Mouse (Mus musculus) hindbrain, embryonic 13.5 days (tissue): ENCODE results near the gene Vmn1r135. TPM values are rescaled to one million over a fixed set of nuclear protein-coding genes. Genes with fewer than 3 reads are reported as not detected.
"Not testable (repeated sequence)": the region's sequence is repeated elsewhere in the genome, so short reads cannot be mapped to it uniquely, and the experiment has no call there.

Source experiments
- ATAC-seq: fragments of 200-750 bp; cut with Nextera tagmentation; 2 replicates; pipeline ENCODE4 v1.8.0; 2017; ENCODE audit warnings: moderate TSS enrichment; ENCODE audit not compliant: low FRiP score
- H3K27ac ChIP-seq: fragments of 300-500 bp; sonication (generic); 2 replicates; pipeline ENCODE4 v1.5.1; 2015; ENCODE audit warnings: inconsistent platforms, mild to moderate bottlenecking, moderate library complexity
- H3K27me3 ChIP-seq: fragments of 300-500 bp; sonication (generic); 2 replicates; pipeline ENCODE4 v1.6.1; 2015; ENCODE audit warnings: mild to moderate bottlenecking, inconsistent platforms
- H3K36me3 ChIP-seq: fragments of 300-500 bp; sonication (generic); 2 replicates; pipeline ENCODE4 v1.6.1; 2015; ENCODE audit warnings: mild to moderate bottlenecking, inconsistent platforms
- H3K4me1 ChIP-seq: fragments of 300-500 bp; sonication (generic); replicated peaks from 2 replicates; pipeline ENCODE4 v1.6.1; 2015; ENCODE audit warnings: inconsistent platforms
- H3K4me2 ChIP-seq: fragments of 300-500 bp; sonication (generic); 2 replicates; pipeline ENCODE4 v1.6.1; 2015; ENCODE audit warnings: inconsistent platforms, mild to moderate bottlenecking, moderate library complexity
- H3K4me3 ChIP-seq: fragments of 300-500 bp; sonication (generic); 2 replicates; pipeline ENCODE4 v1.5.1; 2015; ENCODE audit warnings: mild to moderate bottlenecking, inconsistent platforms
- H3K9ac ChIP-seq: fragments of 300-500 bp; sonication (generic); 2 replicates; pipeline ENCODE4 v1.6.1; 2015; ENCODE audit warnings: mild to moderate bottlenecking, inconsistent platforms
- H3K9me3 ChIP-seq: fragments of 300-500 bp; sonication (generic); 2 replicates; pipeline ENCODE4 v1.6.1; 2016; ENCODE audit warnings: inconsistent platforms
- WGBS: fragments of 180-500 bp; shearing (Covaris S2); methylation state at CpG from one replicate; pipeline ENCODE4 v1.1.7; 2015; 5-methylcytosine and 5-hydroxymethylcytosine counted together
- polyA plus RNA-seq: library from polyadenylated mRNA; unstranded; fragments of >200 nt; fragmentation: Nextera tagmentation; extraction: Ambion mirVana; gene quantifications from 2 replicates; pipeline ENCODE4 v1.2.1, GENCODE M21; 2015

The Vmn1r135 gene
- polyA plus RNA-seq = not detected in 2 replicates

DNA sequence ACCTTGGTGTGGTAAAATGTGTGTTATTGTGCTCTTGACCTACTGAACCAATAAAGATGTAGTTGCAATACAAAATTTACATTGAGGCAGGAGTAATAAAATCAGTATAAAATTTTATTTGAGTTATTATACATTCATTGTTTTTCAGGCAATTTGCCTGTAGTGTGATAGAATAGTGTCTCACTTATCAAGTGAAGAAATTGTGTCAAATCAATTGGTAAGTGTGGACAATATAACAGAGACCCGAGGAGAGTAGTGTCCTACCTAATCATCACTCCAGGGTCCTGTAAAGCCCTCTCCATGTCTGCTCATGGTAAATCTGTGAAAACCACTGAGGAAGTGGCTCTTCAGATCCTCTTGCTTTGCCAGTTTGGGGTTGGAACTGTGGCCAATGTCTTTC, at the start of gene Vmn1r135:
Vmn1r135 (plus strand) TSS at position 301 of the 400 bp plus-strand sequence.
- not testable (repeated sequence) for H3K4me1 ChIP-seq, H3K36me3 ChIP-seq, H3K27ac ChIP-seq, H3K27me3 ChIP-seq, H3K4me2 ChIP-seq, H3K9me3 ChIP-seq, H3K9ac ChIP-seq, ATAC-seq, H3K4me3 ChIP-seq
- no CpG with 5 or more reads among the region's 1 CpGs for WGBS

DNA sequence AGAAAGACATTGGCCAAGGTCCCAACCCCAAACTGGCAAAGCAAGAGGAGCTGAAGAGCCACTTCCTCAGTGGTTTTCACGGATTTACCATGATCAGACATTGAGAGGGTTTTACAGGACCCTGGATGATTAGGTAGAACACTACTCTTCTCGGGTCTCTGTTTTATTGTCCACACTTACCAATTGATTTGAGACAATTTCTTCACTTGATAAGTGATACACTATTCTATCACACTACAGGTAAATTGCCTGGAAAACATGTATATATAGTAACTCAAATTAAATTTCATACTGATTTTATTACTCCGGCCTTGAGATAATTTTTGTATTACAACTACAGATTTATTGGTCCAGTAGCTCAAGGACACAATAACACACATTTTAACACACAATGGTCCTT, 35.5 kb upstream of the Vmn1r135 start, which contains the start of gene Gm4177:
Gm4177 (minus strand) TSS at position 101 of the 400 bp plus-strand sequence.
- not testable (repeated sequence) for H3K4me1 ChIP-seq, H3K9ac ChIP-seq, H3K4me2 ChIP-seq, H3K4me3 ChIP-seq, H3K27me3 ChIP-seq, ATAC-seq, H3K9me3 ChIP-seq, H3K27ac ChIP-seq, H3K36me3 ChIP-seq
- no CpG with 5 or more reads among the region's 3 CpGs for WGBS

DNA sequence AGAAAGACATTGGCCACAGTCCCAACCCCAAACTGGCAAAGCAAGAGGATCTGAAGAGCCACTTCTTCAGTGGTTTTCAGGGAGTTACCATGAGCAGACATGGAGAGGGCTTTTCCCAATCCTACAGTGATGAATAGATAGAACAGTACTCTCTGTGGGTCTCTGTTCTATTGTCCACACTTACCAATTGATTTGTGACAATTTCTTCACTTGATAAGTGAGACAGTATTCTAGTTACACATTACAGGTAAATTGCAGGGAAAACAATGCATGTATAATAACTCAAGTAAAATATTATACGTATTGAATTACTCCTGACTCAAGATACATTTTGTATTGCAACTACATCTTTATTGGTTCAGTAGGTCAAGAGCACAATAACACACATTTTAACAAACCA, 12.0 kb downstream of the Vmn1r135 start, which contains the start of gene Gm5725:
Gm5725 (minus strand) TSS at position 101 of the 400 bp plus-strand sequence.
- H3K27ac ChIP-seq, H3K9me3 ChIP-seq, H3K27me3 ChIP-seq, H3K4me2 ChIP-seq, H3K4me1 ChIP-seq, H3K4me3 ChIP-seq, H3K9ac ChIP-seq, H3K36me3 ChIP-seq, ATAC-seq: not testable (repeated sequence)
- no CpG with 5 or more reads among the region's 1 CpGs for WGBS

Other genes starting within 250 kb of the Vmn1r135 start
- not detected in 2 replicates for gene Vmn1r132, start 218.3 kb upstream of the Vmn1r135 start, polyA plus RNA-seq
- gene Gm4175, start 70.9 kb upstream of the Vmn1r135 start, polyA plus RNA-seq = not detected in 2 replicates
- not detected in 2 replicates for gene Gm4177, start 35.6 kb upstream of the Vmn1r135 start, polyA plus RNA-seq
- gene Gm5725, start 11.9 kb downstream of the Vmn1r135 start, polyA plus RNA-seq = not detected in 2 replicates
- not detected in 2 replicates for gene Gm5891, start 88.9 kb downstream of the Vmn1r135 start, polyA plus RNA-seq
- gene Vmn1r137, start 162.2 kb downstream of the Vmn1r135 start, polyA plus RNA-seq = not detected in 2 replicates
- not detected in 2 replicates for gene Vmn1r138, start 196.5 kb downstream of the Vmn1r135 start, polyA plus RNA-seq
- not detected in 2 replicates for gene Gm6176, start 224.0 kb downstream of the Vmn1r135 start, polyA plus RNA-seq
- not detected in 2 replicates for gene Vmn1r139, start 236.7 kb downstream of the Vmn1r135 start, polyA plus RNA-seq